Mouse (Mus musculus) neutrophil, adult 65 days (primary cell): Measurements from ENCODE around the gene Lrrc71. TPM values are rescaled to one million over a fixed set of nuclear protein-coding genes. Genes with fewer than 3 reads are reported as not detected.

Experiments used
- total RNA-seq: library from RNA; stranded (reverse); gene quantifications from 2 replicates; pipeline ENCODE4 v1.2.4, GENCODE M21; 2023

The Lrrc71 gene
- total RNA-seq: 0.27 and 3.5 TPM in 2 replicates

DNA sequence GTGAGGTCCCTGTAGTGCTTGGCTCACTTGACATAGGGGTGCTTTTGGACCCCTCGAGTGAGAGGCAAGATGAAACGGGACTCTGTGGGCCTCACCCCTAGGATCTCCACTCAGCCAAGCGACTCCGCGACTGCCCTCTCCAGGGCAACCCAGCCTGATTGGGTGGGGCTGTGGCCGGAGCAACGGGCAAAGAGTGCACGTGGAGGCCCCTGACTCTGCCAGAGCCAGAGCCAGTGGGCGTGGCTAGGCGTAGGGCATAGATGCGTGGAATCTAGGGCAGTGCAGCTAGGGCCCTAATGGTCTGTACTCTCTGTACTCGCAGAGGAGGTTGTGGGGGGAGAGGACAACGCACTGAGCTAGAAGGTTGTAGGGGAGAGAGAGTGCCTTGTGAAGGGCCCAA lies at the start of gene Lrrc71:
TSS of gene Lrrc71 (minus strand) at position 195 of the 400 bp plus-strand sequence.

DNA sequence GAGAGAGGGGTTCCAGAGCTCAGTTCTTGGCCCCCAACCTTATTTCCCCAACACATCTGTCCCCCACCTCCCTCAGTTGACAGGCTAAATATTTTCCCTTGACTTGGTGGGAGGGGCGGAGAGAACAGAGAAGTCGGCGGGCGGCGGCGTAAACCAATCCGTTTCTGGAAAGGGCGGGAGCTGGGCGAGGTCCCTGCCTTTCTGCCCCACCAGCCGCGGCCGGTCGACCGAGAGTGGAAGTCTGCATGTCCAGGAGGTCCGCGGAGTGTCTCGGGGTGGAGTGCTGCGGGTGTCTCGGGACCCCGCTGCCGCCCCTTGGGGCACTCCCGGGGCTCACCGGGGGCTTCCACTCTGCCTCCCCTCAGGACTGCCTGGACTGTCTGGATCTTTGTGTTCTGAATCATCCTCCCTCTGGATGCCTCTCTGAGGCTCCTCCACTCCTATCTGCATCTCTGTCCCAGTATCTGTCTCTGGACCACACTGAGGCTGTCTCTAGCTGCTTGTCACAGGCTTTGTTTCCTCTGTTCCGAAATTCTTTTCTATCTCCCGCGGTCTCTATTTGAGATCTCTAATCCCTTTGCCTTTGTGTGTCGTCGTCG lies 48.4 kb upstream of the Lrrc71 start, which contains the start of gene Insrr:
TSS of gene Insrr (plus strand) at position 216 of the 599 bp plus-strand sequence.

DNA sequence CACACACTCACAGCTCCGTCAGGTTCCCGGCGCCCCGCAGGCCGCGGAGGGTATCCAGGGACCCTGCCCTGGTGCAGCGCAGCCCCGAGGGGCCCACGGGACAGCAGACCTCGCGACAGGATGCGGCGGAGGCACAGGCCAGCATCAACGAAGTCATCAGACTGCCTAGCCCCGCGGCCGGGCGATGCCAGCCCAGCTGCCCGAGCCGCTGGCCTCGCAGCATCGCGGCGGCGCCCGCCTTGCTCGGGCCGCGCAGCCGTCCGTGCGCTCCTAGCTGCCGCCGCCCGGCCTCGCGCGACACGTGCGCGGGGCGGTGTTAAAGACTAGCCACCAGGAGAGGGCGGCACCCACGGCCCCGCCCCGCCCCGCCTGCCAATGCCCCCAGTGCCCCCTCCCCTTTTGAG lies 46.5 kb upstream of the Lrrc71 start, which contains the start of gene Ntrk1:
TSS of gene Ntrk1 (minus strand) at position 241 of the 404 bp plus-strand sequence.

Other genes starting within 250 kb of the Lrrc71 start
- gene Etv3, start 223.2 kb downstream of the Lrrc71 start, total RNA-seq: 21.7 and 27.3 TPM in 2 replicates
- gene Arhgef11, start 131.1 kb downstream of the Lrrc71 start, total RNA-seq: 23.5 and 27.2 TPM in 2 replicates
- not detected in 2 replicates for gene Ntrk1, start 46.5 kb upstream of the Lrrc71 start, total RNA-seq
- not detected in 2 replicates for gene Insrr, start 48.3 kb upstream of the Lrrc71 start, total RNA-seq
- 0.34 and 1.5 TPM in 2 replicates for gene Pear1, start 75.7 kb upstream of the Lrrc71 start, total RNA-seq
- gene Sh2d2a, start 98.1 kb upstream of the Lrrc71 start, total RNA-seq: 0.88 and 1.2 TPM in 2 replicates
- 26.9 and 29.1 TPM in 2 replicates for gene Prcc, start 137.0 kb upstream of the Lrrc71 start, total RNA-seq
- 80.4 and 98.0 TPM in 2 replicates for gene Hdgf, start 157.7 kb upstream of the Lrrc71 start, total RNA-seq
- gene Mrpl24, start 170.9 kb upstream of the Lrrc71 start, total RNA-seq: 62.4 and 72.9 TPM in 2 replicates
- 21.0 and 25.9 TPM in 2 replicates for gene Isg20l2, start 181.7 kb upstream of the Lrrc71 start, total RNA-seq
- 10.7 and 10.8 TPM in 2 replicates for gene Rrnad1, start 182.1 kb upstream of the Lrrc71 start, total RNA-seq
- 0.54 and 0.66 TPM in 2 replicates for gene Crabp2, start 200.0 kb upstream of the Lrrc71 start, total RNA-seq
- gene Nes, start 222.5 kb upstream of the Lrrc71 start, total RNA-seq: not detected in 2 replicates